Mouse (Mus musculus) intestine, postnatal 0 days (tissue): ENCODE results near the gene Etv6. TPM values are rescaled to one million over a fixed set of nuclear protein-coding genes. Genes with fewer than 3 reads are reported as not detected.
A peak's percentile ranks its signal among the peaks of the same experiment; 100 is the strongest.

ENCODE experiments used
- ATAC-seq: fragments of 200-750 bp; cut with Nextera tagmentation; 2 replicates; pipeline ENCODE4 v1.8.0; 2017; ENCODE audit warnings: mild to moderate bottlenecking, moderate TSS enrichment, moderate library complexity
- H3K27ac ChIP-seq: fragments of 300-500 bp; sonication (generic); 2 replicates; pipeline ENCODE4 v1.5.1; 2014; ENCODE audit warnings: mild to moderate bottlenecking, low read depth, low read length, moderate library complexity
- H3K27me3 ChIP-seq: fragments of 300-500 bp; sonication (generic); replicated peaks from 2 replicates; pipeline ENCODE4 v1.6.1; 2014; ENCODE audit warnings: low read length, mixed read lengths; ENCODE audit not compliant: control insufficient read depth, insufficient read depth
- H3K36me3 ChIP-seq: fragments of 300-500 bp; sonication (generic); 2 replicates; pipeline ENCODE4 v1.6.1; 2014; ENCODE audit warnings: mild to moderate bottlenecking, moderate library complexity; ENCODE audit not compliant: control insufficient read depth, insufficient read depth
- H3K4me1 ChIP-seq: fragments of 300-500 bp; sonication (generic); replicated peaks from 2 replicates; pipeline ENCODE4 v1.6.1; 2014; ENCODE audit warnings: antibody characterized with exemption, low read length, mixed read lengths; ENCODE audit not compliant: control insufficient read depth, insufficient read depth
- H3K4me2 ChIP-seq: fragments of 300-500 bp; sonication (generic); replicated peaks from 2 replicates; pipeline ENCODE4 v1.6.1; 2014; ENCODE audit warnings: low read depth, mild to moderate bottlenecking, moderate library complexity
- H3K4me3 ChIP-seq: fragments of 300-500 bp; sonication (generic); 2 replicates; pipeline ENCODE4 v1.5.1; 2014; ENCODE audit warnings: low read depth, low read length
- H3K9ac ChIP-seq: fragments of 300-500 bp; sonication (generic); 2 replicates; pipeline ENCODE4 v1.6.1; 2014; ENCODE audit warnings: mild to moderate bottlenecking, low read depth, low read length
- H3K9me3 ChIP-seq: fragments of 300-500 bp; sonication (generic); 2 replicates; pipeline ENCODE4 v1.6.1; 2016; ENCODE audit warnings: mixed run types; ENCODE audit not compliant: control insufficient read depth
- CTCF ChIP-seq: sonication (generic); IDR thresholded peaks from 2 replicates; pipeline ENCODE4 v1.5.1; 2016; ENCODE audit warnings: low read depth, mild to moderate bottlenecking, control low read depth, antibody characterized with exemption, moderate library complexity
- whole genome bisulfite sequencing: fragments of 180-500 bp; shearing (Covaris S2); extraction: QIAGEN DNeasy Blood & Tissue Kit; methylation state at CpG from one replicate; pipeline ENCODE4 v1.1.7; 2014; 5-methylcytosine and 5-hydroxymethylcytosine counted together
- polyA plus RNA-seq: library from polyadenylated mRNA; unstranded; fragments of >200 nt; fragmentation: Nextera tagmentation; extraction: Ambion mirVana; gene quantifications from 2 replicates; pipeline ENCODE4 v1.2.1, GENCODE M21; 2015

Gene Etv6
- polyA plus RNA-seq, 1 experiment from 2014 or later: 7.8 TPM

DNA sequence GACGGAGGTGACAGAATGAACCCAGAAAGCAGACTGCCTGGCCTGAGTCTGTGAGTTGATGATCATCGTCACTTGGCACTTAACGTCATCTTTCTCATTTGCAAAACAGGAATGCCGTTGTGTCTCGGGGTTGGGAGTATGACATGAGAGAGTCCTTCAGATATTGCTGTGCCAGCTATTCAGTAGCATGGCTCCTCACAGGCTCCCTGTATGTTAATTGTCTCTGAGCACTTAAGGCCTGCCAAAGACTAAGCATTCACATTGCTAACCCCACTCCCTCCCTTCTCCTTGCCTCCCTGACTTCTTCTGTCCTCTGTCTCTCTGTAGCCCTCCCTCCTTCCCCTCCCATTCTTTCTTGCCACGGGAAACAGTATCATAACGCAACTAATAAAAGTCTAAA lies 72.2 kb downstream of the Etv6 start:
- H3K27ac ChIP-seq: no peak overlapping the region
- peaks cover 23% of the 10 kb centered on the region for H3K4me1 ChIP-seq
- no peak for TF ChIP-seq CTCF
- no peaks in the 10 kb centered on the region for H3K9me3 ChIP-seq
- 73% methylated on average over 7 of the region's 7 CpGs for WGBS
- H3K9ac ChIP-seq: no peak overlapping the region
- H3K4me3 ChIP-seq: no peak overlapping the region
- no peaks in the 10 kb centered on the region; the same call in 1 of the 2 replicates for H3K36me3 ChIP-seq
- no peaks in the 10 kb centered on the region for H3K27me3 ChIP-seq
- no peak overlapping the region for H3K4me2 ChIP-seq
- ATAC-seq: no peak

DNA sequence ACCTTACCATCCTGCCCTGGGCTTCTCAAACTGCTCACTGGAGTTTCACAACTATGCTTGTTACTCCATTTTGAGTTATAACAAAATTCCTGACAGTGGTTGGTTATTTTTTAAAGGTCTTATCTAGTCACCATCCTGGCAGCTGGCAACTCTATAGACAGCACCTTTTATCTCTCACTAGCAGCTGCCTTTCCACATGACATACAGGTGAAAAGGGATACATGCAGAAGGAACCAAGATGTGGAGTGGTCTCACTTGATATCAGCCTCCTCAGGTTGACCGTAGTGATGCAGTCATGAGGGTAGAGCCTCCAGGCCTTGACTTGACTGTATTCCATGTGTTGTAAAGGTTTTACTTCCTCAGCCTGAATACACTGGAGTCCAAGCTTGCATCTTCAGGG lies 74.2 kb downstream of the Etv6 start:
- Histone ChIP-seq H3K4me3 (no peak overlapping the region), H3K9ac (no peak overlapping the region), H3K9me3 (no peaks in the 10 kb centered on the region), H3K27ac (no peak overlapping the region), H3K4me2 (no peak overlapping the region), H3K4me1 (peaks cover 16% of the 10 kb centered on the region), H3K27me3 (no peaks in the 10 kb centered on the region), H3K36me3 (no peaks in the 10 kb centered on the region; the same call in 1 of the 2 replicates)
- no peak for TF ChIP-seq CTCF
- ATAC-seq: no peak
- WGBS: 100% methylated on average over 1 of the region's 1 CpGs

DNA sequence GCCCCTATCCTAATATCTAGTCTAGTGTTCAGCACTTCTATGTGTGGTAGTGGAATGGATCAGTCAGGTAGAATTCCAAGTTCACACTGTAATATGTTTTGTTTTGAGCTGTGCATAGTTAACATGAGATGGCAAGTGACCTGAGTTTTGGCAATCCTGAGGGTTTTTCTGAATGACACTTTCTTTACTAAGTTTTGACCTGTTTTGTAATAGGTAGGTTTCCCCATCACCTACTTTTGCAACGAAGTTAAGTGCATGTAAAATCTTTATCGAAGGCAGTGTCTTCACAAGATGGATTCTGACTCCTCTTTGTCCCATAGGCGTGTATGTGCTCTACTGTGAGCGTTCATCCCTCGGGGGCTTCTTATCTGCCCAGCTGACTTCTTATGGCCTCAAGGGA lies 74.7 kb downstream of the Etv6 start:
- Histone ChIP-seq H3K27me3 (no peaks in the 10 kb centered on the region), H3K4me3 (no peak overlapping the region), H3K36me3 (no peaks in the 10 kb centered on the region; the same call in 1 of the 2 replicates), H3K4me2 (no peak overlapping the region), H3K9ac (no peak overlapping the region), H3K27ac (no peak overlapping the region), H3K4me1 (peaks cover 13% of the 10 kb centered on the region), H3K9me3 (no peaks in the 10 kb centered on the region)
- 86% methylated on average over 5 of the region's 5 CpGs for WGBS
- TF ChIP-seq CTCF: no peak
- no peak for ATAC-seq

DNA sequence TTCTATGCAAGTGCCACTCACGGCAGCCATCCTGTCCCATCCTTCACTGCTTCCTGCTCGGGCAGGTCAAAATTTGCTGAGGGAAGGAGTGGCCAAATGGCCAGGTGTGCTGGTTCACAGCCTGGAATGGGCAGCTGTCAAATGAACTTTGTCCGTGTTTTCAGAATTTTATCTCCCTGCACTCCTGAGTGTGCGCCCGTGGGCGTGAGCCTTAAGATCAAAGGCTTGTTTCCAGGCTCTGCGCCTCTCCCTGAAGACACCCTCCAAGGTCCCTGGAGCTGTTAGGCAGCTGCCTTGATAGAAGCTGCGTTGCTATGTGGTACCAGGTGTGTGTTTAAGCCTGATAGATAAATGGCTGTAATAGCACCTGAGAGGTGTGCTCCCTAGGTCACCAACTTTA lies 76.1 kb downstream of the Etv6 start:
- Histone ChIP-seq H3K4me2 (peak overlapping the region; percentile 17), H3K4me3 (no peak overlapping the region), H3K9ac (no peak overlapping the region), H3K27me3 (no peaks in the 10 kb centered on the region), H3K27ac (peak overlapping the region; percentile 64; the same call in 1 of the 2 replicates), H3K36me3 (no peaks in the 10 kb centered on the region; the same call in 1 of the 2 replicates), H3K9me3 (no peaks in the 10 kb centered on the region), H3K4me1 (peaks cover 7% of the 10 kb centered on the region; the same call in 1 of the 2 replicates)
- TF ChIP-seq CTCF: no peak
- WGBS: 37% methylated on average over 8 of the region's 8 CpGs
- ATAC-seq: peak; percentile 99

DNA sequence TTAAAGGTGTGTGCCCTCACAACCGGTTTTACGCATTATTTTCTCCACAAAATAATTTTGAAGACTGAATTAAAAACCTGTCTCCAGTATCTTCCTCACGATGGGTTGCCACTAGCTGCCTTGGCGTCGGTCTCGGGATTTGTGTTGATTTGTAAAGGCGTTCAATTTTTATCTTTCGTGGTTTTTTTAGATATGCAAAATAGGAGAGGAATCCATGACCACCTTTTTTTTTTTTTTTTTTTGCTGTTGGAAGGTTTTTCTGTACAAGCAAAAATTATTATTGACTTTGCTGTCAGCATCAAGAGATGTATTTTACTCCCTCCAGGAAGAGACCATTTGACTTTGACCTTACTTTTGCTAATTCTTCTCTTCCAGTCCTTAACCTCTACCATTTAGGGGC lies 77.3 kb downstream of the Etv6 start:
- Histone ChIP-seq H3K4me2 (no peak overlapping the region), H3K36me3 (peaks cover 2% of the 10 kb centered on the region), H3K9me3 (no peaks in the 10 kb centered on the region), H3K4me3 (no peak overlapping the region), H3K27me3 (no peaks in the 10 kb centered on the region), H3K27ac (no peak overlapping the region), H3K9ac (no peak overlapping the region), H3K4me1 (peaks cover 7% of the 10 kb centered on the region; the same call in 1 of the 2 replicates)
- TF ChIP-seq CTCF: no peak
- ATAC-seq: no peak
- WGBS: 78% methylated on average over 8 of the region's 8 CpGs

DNA sequence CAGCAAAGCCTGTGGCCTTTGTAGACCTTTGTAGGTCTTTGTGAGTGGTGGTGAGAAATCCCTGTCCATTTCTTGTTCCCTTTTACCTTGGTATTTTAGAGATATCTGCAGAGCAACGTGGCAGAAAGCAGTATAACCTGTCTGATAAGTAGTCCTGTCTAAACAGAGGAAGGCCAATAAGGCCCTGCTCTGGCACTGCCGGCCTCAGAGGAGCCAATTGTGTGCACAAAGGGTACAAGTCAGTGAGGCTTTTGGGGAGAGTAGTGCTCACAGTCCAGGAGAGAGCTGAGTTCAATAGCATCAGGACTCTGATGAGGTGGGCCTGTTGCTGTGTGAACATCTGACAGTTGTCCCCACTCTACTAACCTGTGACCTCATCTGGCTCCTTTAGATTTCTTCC lies 77.7 kb downstream of the Etv6 start:
- 36% methylated on average over 2 of the region's 2 CpGs for WGBS
- peak overlapping the region; percentile 11; the same call in 1 of the 2 replicates for H3K27ac ChIP-seq
- H3K4me3 ChIP-seq: no peak overlapping the region
- H3K9me3 ChIP-seq: no peaks in the 10 kb centered on the region
- no peak for TF ChIP-seq CTCF
- peaks cover 3% of the 10 kb centered on the region for H3K36me3 ChIP-seq
- H3K4me2 ChIP-seq: no peak overlapping the region
- H3K9ac ChIP-seq: 0 out of 2 replicates have a peak overlapping the region, but pooled peaks have one; percentile 1
- H3K4me1 ChIP-seq: peaks cover 7% of the 10 kb centered on the region; the same call in 1 of the 2 replicates
- ATAC-seq: no peak
- H3K27me3 ChIP-seq: no peaks in the 10 kb centered on the region
